Mouse (Mus musculus): Measurements from ENCODE around the gene Ercc6l. TPM values are rescaled to one million over a fixed set of nuclear protein-coding genes. Genes with fewer than 3 reads are reported as not detected.

Gene Ercc6l
- polyA plus RNA-seq (2015; fragmentation: Nextera tagmentation; extraction: Ambion mirVana) = 15.7 and 16.8 TPM in 2 replicates

DNA sequence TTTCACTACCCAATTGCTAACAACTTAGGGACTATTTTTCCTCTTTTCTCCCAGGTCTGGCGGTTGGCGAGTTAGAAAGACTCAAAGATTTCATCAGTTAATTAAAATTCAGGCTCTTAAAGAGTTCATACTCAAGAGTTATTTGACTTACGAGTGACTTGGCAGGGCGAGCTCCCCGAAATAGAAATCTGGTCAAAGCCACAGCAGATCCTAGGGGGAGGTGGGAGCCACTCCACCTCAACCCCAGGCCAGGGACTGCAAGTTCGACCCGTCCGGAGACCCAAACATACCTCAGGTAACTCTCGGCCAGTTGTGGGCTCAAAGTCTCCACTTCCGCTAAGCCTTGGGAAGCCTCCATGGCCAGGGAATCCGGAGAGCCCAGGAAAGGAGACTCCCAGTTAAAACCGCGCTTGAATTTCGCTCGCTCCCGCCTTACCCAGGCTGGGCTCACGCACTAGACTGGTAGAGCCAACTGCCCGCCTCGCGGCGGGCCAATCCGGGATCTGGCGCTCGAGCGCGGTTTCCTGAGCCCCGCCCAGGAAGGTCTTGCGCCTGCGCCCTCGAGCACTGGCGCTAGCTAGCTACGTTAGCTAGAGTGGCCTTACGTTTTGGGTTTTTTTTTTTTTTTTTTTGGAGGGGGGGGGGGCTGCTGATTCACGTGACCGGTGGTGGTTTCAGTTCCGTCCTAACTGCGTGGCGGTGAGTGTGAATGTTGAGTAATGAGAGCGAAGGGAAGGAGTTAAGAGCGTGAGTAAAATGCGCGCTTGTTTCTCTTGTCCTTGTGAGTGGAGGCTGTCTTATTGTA, at the start of gene Ercc6l:
Ercc6l (minus strand) TSS at position 474 of the 805 bp plus-strand sequence.
- Histone ChIP-seq H3K27me3 (ENCODE audit: control insufficient read depth, insufficient read depth, low read depth, low read length) (no peaks in the 10 kb centered on the region), H3K27ac (ENCODE audit: low read length) (peak within 1 kb of the TSS; percentile 75), H3K36me3 (ENCODE audit: control insufficient read depth, insufficient read depth, low read length) (no peaks in the 10 kb centered on the region), H3K9ac (ENCODE audit: low read length) (peak within 1 kb of the TSS; percentile 74), H3K9me3 (ENCODE audit: control insufficient read depth, low read length) (no peaks in the 10 kb centered on the region), H3K4me1 (replicated peaks; ENCODE audit: control insufficient read depth, insufficient read depth, low read length) (no peaks in the 10 kb centered on the region), H3K4me2 (ENCODE audit: low read depth, low read length) (peak within 1 kb of the TSS; percentile 53), H3K4me3 (ENCODE audit: low read length) (peak within 1 kb of the TSS; percentile 65)
- ATAC-seq (ENCODE audit: low read depth) = peak; percentile 99
- WGBS = 8% methylated on average over 42 of the region's 42 CpGs

DNA sequence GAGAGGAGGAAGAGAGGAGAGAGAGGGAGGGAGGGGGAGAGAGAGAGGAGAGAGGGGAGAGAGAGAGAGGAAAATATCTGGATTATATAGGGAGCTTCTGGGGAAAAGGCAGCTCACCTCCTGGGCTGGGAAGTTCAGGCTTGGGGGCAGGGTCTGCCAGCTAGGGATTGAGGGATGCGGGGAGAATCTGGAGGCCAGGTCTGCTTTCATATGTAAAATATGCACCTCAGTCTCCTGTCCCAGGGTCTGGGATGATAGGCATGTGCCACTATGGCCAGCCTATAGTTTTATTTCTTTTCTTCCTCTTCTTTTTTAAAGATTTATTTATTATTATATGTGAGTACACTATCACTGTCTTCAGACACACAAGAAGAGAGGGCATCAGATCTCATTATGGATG, 33.9 kb upstream of the Ercc6l start:
- Histone ChIP-seq H3K36me3 (ENCODE audit: control insufficient read depth, insufficient read depth, low read length) (no peaks in the 10 kb centered on the region), H3K4me3 (ENCODE audit: low read length) (no peak overlapping the region), H3K4me1 (replicated peaks; ENCODE audit: control insufficient read depth, insufficient read depth, low read length) (no peaks in the 10 kb centered on the region), H3K4me2 (ENCODE audit: low read depth, low read length) (no peak overlapping the region), H3K27me3 (ENCODE audit: control insufficient read depth, insufficient read depth, low read depth, low read length) (no peaks in the 10 kb centered on the region), H3K27ac (ENCODE audit: low read length) (no peak overlapping the region), H3K9me3 (ENCODE audit: control insufficient read depth, low read length) (no peaks in the 10 kb centered on the region), H3K9ac (ENCODE audit: low read length) (no peak overlapping the region)
- WGBS = 64% methylated on average over 1 of the region's 1 CpGs
- ATAC-seq (ENCODE audit: low read depth) = no peak

DNA sequence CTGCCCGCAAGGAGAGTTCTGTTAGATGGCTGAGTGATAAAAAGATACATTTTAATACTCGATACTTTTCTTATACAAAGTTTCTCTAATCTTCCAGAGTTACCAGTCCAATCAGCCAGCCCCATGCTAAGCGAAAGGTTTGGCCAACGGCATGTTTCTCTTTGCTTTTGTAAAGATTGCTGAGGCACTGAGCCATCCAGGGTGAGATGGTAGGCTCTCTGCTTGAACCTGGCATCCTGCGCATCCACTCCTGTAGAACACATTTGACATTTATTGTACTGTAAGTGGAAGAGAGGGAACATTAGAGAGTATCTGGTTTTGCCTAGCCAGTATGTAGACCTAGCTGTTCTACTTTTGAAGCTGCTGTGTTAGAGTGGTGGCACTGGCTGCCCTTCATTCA, 32.7 kb upstream of the Ercc6l start:
- Histone ChIP-seq H3K9me3 (ENCODE audit: control insufficient read depth, low read length) (no peaks in the 10 kb centered on the region), H3K4me2 (ENCODE audit: low read depth, low read length) (0 out of 2 replicates have a peak overlapping the region, but pooled peaks have one; percentile 12), H3K4me1 (replicated peaks; ENCODE audit: control insufficient read depth, insufficient read depth, low read length) (no peaks in the 10 kb centered on the region), H3K36me3 (ENCODE audit: control insufficient read depth, insufficient read depth, low read length) (no peaks in the 10 kb centered on the region; the same call in none of the 2 replicates), H3K27me3 (ENCODE audit: control insufficient read depth, insufficient read depth, low read depth, low read length) (no peaks in the 10 kb centered on the region), H3K27ac (ENCODE audit: low read length) (no peak overlapping the region), H3K9ac (ENCODE audit: low read length) (peak overlapping the region; percentile 44), H3K4me3 (ENCODE audit: low read length) (peak overlapping the region; percentile 63)
- WGBS = 46% methylated on average over 5 of the region's 5 CpGs
- no peak for ATAC-seq (ENCODE audit: low read depth)

DNA sequence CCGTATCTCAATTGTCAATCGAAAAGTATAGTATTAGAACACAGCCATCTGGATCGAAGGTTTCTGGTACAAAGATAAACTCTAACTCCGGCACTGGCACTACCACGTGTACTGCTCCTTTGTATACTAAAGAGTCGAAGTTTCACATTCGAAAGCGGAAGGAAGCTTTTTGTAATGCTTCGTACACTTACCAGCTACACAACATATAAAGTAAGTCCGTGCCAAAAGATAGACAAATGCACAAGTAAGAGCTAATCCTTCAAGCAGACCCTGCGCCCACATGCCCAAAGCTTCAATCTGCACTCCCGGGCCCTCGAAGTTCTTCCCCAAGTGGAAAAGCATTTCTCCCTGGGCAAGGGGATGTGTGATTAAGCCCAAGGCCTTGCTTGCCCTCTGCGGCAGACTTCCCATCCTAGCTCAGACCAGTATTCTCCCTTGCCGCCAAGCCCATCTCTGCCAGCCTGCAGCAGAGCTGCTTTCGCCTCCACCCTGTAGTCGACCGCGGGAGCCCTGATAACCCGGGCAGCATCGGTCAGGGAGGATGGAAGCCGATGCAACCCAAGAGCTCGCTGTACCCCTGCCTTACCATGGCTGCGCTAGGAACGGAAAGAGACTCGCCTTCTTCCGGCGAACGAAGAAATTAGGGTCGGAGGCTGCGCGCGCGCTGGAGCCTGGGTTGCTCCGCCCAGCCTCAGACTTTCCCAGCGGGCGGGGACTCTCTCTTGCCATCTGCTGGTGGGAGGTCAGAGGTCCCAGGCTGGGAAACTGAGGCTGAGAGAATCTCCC, 32.0 kb upstream of the Ercc6l start, which contains the start of gene Rps4x:
Rps4x (minus strand) TSS at position 683 of the 786 bp plus-strand sequence.
- H3K9me3 ChIP-seq (ENCODE audit: control insufficient read depth, low read length) = no peaks in the 10 kb centered on the region
- H3K4me3 ChIP-seq (ENCODE audit: low read length) = peak within 1 kb of the TSS; percentile 63
- H3K4me1 ChIP-seq (replicated peaks; ENCODE audit: control insufficient read depth, insufficient read depth, low read length) = no peaks in the 10 kb centered on the region
- WGBS = 19% methylated on average over 37 of the region's 37 CpGs
- ATAC-seq (ENCODE audit: low read depth) = peak; percentile 94
- H3K9ac ChIP-seq (ENCODE audit: low read length) = peak within 1 kb of the TSS; percentile 80
- no peaks in the 10 kb centered on the region for H3K27me3 ChIP-seq (ENCODE audit: control insufficient read depth, insufficient read depth, low read depth, low read length)
- H3K4me2 ChIP-seq (ENCODE audit: low read depth, low read length) = peak within 1 kb of the TSS; percentile 46
- no peaks in the 10 kb centered on the region; the same call in none of the 2 replicates for H3K36me3 ChIP-seq (ENCODE audit: control insufficient read depth, insufficient read depth, low read length)
- H3K27ac ChIP-seq (ENCODE audit: low read length) = peak within 1 kb of the TSS; percentile 83

DNA sequence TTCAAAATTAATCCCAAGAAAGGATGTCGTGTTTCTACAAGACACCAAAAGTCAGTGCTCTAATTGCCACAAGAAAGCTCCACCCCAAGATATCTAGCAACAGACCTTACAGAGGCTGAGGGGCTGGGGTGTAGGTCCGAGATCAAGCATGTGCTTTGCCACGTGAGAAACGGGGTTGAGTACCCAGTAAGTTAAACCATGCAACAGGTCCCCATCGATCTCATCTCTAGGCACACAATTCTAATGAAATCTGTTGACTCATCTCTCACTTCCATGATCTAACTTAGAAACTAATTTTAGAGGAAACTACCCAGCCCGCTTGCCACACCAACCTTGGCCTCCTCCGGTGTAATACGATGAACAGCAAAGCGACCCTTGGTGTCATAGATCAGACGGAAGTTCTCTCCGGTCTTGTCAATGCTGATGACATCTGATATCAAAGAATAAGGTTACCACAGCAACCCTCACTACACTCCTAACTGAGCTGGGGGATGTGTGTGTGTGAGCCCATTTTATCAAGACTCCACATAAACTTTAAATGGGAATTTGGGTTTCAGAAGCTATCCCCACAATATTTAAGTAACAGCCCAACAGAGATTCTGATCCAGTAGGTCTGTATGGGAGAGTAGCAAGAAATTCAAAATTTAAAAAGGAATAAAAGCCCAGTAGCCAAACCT, 30.3 kb upstream of the Ercc6l start:
- peak overlapping the region; percentile 80 for H3K9ac ChIP-seq (ENCODE audit: low read length)
- 29% methylated on average over 11 of the region's 11 CpGs for WGBS
- no peak for ATAC-seq (ENCODE audit: low read depth)
- no peaks in the 10 kb centered on the region; the same call in none of the 2 replicates for H3K36me3 ChIP-seq (ENCODE audit: control insufficient read depth, insufficient read depth, low read length)
- H3K9me3 ChIP-seq (ENCODE audit: control insufficient read depth, low read length) = no peaks in the 10 kb centered on the region
- peak overlapping the region; percentile 46 for H3K4me2 ChIP-seq (ENCODE audit: low read depth, low read length)
- no peaks in the 10 kb centered on the region for H3K4me1 ChIP-seq (replicated peaks; ENCODE audit: control insufficient read depth, insufficient read depth, low read length)
- peak overlapping the region; percentile 63 for H3K4me3 ChIP-seq (ENCODE audit: low read length)
- no peak overlapping the region for H3K27ac ChIP-seq (ENCODE audit: low read length)
- H3K27me3 ChIP-seq (ENCODE audit: control insufficient read depth, insufficient read depth, low read depth, low read length) = no peaks in the 10 kb centered on the region

DNA sequence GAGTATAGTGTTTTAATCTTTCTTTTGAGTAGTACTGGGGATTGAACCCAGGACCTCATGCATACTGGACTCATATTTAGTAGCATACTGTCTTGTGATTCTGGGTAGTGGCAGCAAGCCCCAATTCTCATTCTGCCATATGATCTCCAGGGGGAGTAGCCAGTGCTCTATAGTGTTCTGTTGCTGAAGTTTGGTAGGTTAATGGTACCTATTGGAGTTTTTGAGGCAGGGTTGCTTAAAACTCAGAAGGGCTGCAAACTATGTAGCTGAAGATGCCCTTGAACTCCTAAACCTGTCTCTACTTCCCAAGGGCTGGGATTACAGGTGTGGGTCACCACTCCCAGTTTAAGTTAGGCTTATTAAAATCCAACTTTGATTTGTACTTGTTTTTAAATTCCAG, 25.7 kb upstream of the Ercc6l start:
- H3K9ac ChIP-seq (ENCODE audit: low read length) = no peak overlapping the region
- no peak overlapping the region for H3K4me2 ChIP-seq (ENCODE audit: low read depth, low read length)
- no peaks in the 10 kb centered on the region for H3K9me3 ChIP-seq (ENCODE audit: control insufficient read depth, low read length)
- H3K4me1 ChIP-seq (replicated peaks; ENCODE audit: control insufficient read depth, insufficient read depth, low read length) = no peaks in the 10 kb centered on the region
- H3K27ac ChIP-seq (ENCODE audit: low read length) = no peak overlapping the region
- no peak for ATAC-seq (ENCODE audit: low read depth)
- no peak overlapping the region for H3K4me3 ChIP-seq (ENCODE audit: low read length)
- no peaks in the 10 kb centered on the region; the same call in none of the 2 replicates for H3K36me3 ChIP-seq (ENCODE audit: control insufficient read depth, insufficient read depth, low read length)
- no peaks in the 10 kb centered on the region for H3K27me3 ChIP-seq (ENCODE audit: control insufficient read depth, insufficient read depth, low read depth, low read length)

DNA sequence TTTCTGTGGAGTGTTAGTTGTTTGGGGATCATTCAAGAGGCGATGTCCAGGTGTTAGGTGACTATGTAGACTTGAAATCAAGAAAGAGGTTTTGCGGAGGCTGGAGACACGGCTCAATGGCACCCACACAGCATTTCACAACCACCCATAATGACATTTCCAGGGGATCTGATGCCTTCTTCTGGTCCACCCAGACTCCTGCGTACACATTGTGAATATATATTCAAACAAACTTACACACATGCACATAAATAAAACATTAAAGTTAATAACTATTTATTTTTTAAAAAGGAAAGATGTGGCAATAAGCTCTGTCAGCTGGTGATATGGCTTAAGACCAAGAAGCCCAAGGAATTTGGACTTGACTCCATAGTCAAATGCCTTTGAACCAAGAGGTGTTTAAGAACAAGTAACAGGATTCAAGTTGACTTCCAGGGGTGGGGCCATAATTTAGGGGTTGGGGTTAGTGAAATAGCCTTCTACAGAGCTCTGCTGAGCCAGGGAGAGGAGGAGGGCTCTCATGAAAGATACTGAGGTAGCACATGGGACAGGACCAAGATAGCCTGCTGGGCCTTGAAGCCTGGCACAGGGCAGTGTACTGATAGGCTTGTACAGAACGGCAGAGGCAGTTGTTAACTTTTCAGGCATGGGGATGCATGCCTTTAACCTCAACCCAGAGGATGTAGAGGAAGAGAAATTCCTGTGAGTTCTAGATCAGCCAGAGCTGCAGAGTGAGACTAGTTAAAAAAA, 18.8 kb upstream of the Ercc6l start:
- H3K9ac ChIP-seq (ENCODE audit: low read length) = no peak overlapping the region
- H3K27me3 ChIP-seq (ENCODE audit: control insufficient read depth, insufficient read depth, low read depth, low read length) = no peaks in the 10 kb centered on the region
- no peak overlapping the region for H3K4me3 ChIP-seq (ENCODE audit: low read length)
- ATAC-seq (ENCODE audit: low read depth) = peak; percentile 82
- no peaks in the 10 kb centered on the region for H3K4me1 ChIP-seq (replicated peaks; ENCODE audit: control insufficient read depth, insufficient read depth, low read length)
- no peak overlapping the region for H3K27ac ChIP-seq (ENCODE audit: low read length)
- H3K4me2 ChIP-seq (ENCODE audit: low read depth, low read length) = no peak overlapping the region
- 51% methylated on average over 5 of the region's 5 CpGs for WGBS
- H3K9me3 ChIP-seq (ENCODE audit: control insufficient read depth, low read length) = no peaks in the 10 kb centered on the region
- no peaks in the 10 kb centered on the region for H3K36me3 ChIP-seq (ENCODE audit: control insufficient read depth, insufficient read depth, low read length)

DNA sequence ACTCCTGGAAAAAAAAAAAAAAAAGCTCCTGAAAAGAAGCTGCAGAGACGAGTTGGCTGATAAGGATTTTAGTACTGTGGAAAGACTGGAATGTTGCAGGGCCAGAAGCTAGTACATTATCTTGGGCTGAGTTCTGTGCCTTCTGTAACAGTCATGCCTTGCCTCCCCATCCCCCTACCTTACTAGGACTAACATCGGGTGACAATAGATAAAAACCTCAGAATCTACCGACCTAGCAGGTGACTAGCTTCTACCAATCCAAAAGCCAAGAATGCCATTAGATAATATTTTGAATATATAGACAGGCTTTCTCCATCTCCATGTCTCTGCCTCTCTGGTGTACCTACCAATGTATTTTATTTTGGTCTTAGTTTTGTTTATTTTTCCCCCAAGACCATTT, 14.0 kb upstream of the Ercc6l start:
- no peak overlapping the region for H3K27ac ChIP-seq (ENCODE audit: low read length)
- H3K4me2 ChIP-seq (ENCODE audit: low read depth, low read length) = no peak overlapping the region
- H3K4me1 ChIP-seq (replicated peaks; ENCODE audit: control insufficient read depth, insufficient read depth, low read length) = no peaks in the 10 kb centered on the region
- no peak overlapping the region for H3K9ac ChIP-seq (ENCODE audit: low read length)
- WGBS = 39% methylated on average over 3 of the region's 3 CpGs
- H3K4me3 ChIP-seq (ENCODE audit: low read length) = no peak overlapping the region
- no peak for ATAC-seq (ENCODE audit: low read depth)
- H3K9me3 ChIP-seq (ENCODE audit: control insufficient read depth, low read length) = no peaks in the 10 kb centered on the region
- no peaks in the 10 kb centered on the region for H3K27me3 ChIP-seq (ENCODE audit: control insufficient read depth, insufficient read depth, low read depth, low read length)
- no peaks in the 10 kb centered on the region for H3K36me3 ChIP-seq (ENCODE audit: control insufficient read depth, insufficient read depth, low read length)

Data from lung, embryonic 16.5 days (tissue).